Mouse (Mus musculus): Measurements from ENCODE around the gene Cacfd1. TPM values are rescaled to one million over a fixed set of nuclear protein-coding genes. Genes with fewer than 3 reads are reported as not detected.

Cacfd1 gene
- polyA plus RNA-seq, 1 experiment from 2014 or later = 97.4 TPM

DNA sequence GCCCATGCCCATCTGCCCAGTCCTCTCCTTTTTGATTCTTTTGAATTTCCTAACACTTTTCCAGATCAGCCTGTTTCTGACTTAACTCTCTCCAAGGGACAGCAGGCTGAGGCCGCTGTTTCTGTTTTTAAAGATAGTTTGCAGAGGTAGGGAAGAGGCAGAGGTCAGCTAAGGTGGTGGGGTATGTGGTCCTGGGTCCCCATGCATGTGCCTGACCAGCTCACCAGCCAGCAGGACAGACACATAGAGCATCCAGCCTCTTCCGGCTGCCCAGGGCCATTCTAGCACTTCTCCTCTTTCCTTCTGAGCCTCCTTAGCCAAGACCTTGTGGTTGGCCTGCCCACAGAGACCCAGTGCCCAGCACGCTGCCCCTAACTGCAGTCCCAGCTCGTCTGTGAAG is 48.5 kb downstream of the Cacfd1 start:
- Histone ChIP-seq H3K27ac (replicated peaks) (no peak overlapping the region), H3K27me3 (replicated peaks; ENCODE audit: low read depth, poor library complexity, severe bottlenecking) (no peaks in the 10 kb centered on the region), H3K4me1 (peaks cover 7% of the 10 kb centered on the region), H3K4me3 (no peak overlapping the region), H3K9me3 (no peaks in the 10 kb centered on the region), H3K36me3 (replicated peaks) (no peaks in the 10 kb centered on the region)
- DNase-seq (ENCODE audit: low spot score) = no peak
- WGBS = 62% methylated on average over 4 of the region's 4 CpGs

GRCm38 (mm10) chr2:27058751-27059150 is 49.0 kb downstream of the Cacfd1 start:
- Histone ChIP-seq H3K27ac (replicated peaks) (no peak overlapping the region), H3K9me3 (no peaks in the 10 kb centered on the region), H3K36me3 (replicated peaks) (no peaks in the 10 kb centered on the region), H3K4me3 (no peak overlapping the region), H3K4me1 (peaks cover 7% of the 10 kb centered on the region), H3K27me3 (replicated peaks; ENCODE audit: low read depth, poor library complexity, severe bottlenecking) (no peaks in the 10 kb centered on the region)
- WGBS = 55% methylated on average over 12 of the region's 12 CpGs
- DNase-seq (ENCODE audit: low spot score) = no peak

GRCm38 (mm10) chr2:27059187-27059586 is 49.5 kb downstream of the Cacfd1 start:
- H3K4me1 ChIP-seq = peaks cover 7% of the 10 kb centered on the region
- no peak for DNase-seq (ENCODE audit: low spot score)
- H3K36me3 ChIP-seq (replicated peaks) = no peaks in the 10 kb centered on the region
- 91% methylated on average over 9 of the region's 9 CpGs for WGBS
- no peaks in the 10 kb centered on the region for H3K9me3 ChIP-seq
- H3K27me3 ChIP-seq (replicated peaks; ENCODE audit: low read depth, poor library complexity, severe bottlenecking) = no peaks in the 10 kb centered on the region
- no peak overlapping the region for H3K27ac ChIP-seq (replicated peaks)
- H3K4me3 ChIP-seq = no peak overlapping the region

GRCm38 (mm10) chr2:27067124-27067523 is 57.4 kb downstream of the Cacfd1 start:
- no peaks in the 10 kb centered on the region; the same call in 1 of the 2 replicates for H3K27me3 ChIP-seq (replicated peaks; ENCODE audit: low read depth, poor library complexity, severe bottlenecking)
- no peaks in the 10 kb centered on the region for H3K36me3 ChIP-seq (replicated peaks)
- H3K27ac ChIP-seq (replicated peaks) = no peak overlapping the region
- DNase-seq (ENCODE audit: low spot score) = no peak
- peaks cover 2% of the 10 kb centered on the region; the same call in 1 of the 2 replicates for H3K9me3 ChIP-seq
- H3K4me1 ChIP-seq = peaks cover 6% of the 10 kb centered on the region
- no peak overlapping the region for H3K4me3 ChIP-seq
- 82% methylated on average over 2 of the region's 2 CpGs for WGBS

- Histone ChIP-seq H3K27me3 (replicated peaks; ENCODE audit: low read depth, poor library complexity, severe bottlenecking) (no peaks in the 10 kb centered on the region; the same call in 1 of the 2 replicates), H3K27ac (replicated peaks) (no peak overlapping the region), H3K36me3 (replicated peaks) (no peaks in the 10 kb centered on the region), H3K9me3 (peaks cover 2% of the 10 kb centered on the region; the same call in 1 of the 2 replicates), H3K4me3 (no peak overlapping the region), H3K4me1 (peaks cover 13% of the 10 kb centered on the region)
- 69% methylated on average over 2 of the region's 2 CpGs for WGBS
- DNase-seq (ENCODE audit: low spot score) = no peak
These were observed 58.3 kb downstream of the Cacfd1 start for GRCm38 (mm10) chr2:27067996-27068395.

- Histone ChIP-seq H3K27ac (replicated peaks) (no peak overlapping the region), H3K36me3 (replicated peaks) (no peaks in the 10 kb centered on the region), H3K4me3 (no peak overlapping the region), H3K9me3 (peaks cover 2% of the 10 kb centered on the region; the same call in 1 of the 2 replicates), H3K27me3 (replicated peaks; ENCODE audit: low read depth, poor library complexity, severe bottlenecking) (no peaks in the 10 kb centered on the region; the same call in 1 of the 2 replicates), H3K4me1 (peaks cover 22% of the 10 kb centered on the region)
- DNase-seq (ENCODE audit: low spot score) = no peak
- 69% methylated on average over 3 of the region's 3 CpGs for WGBS
These were observed 59.9 kb downstream of the Cacfd1 start for GRCm38 (mm10) chr2:27069646-27070045.

DNA sequence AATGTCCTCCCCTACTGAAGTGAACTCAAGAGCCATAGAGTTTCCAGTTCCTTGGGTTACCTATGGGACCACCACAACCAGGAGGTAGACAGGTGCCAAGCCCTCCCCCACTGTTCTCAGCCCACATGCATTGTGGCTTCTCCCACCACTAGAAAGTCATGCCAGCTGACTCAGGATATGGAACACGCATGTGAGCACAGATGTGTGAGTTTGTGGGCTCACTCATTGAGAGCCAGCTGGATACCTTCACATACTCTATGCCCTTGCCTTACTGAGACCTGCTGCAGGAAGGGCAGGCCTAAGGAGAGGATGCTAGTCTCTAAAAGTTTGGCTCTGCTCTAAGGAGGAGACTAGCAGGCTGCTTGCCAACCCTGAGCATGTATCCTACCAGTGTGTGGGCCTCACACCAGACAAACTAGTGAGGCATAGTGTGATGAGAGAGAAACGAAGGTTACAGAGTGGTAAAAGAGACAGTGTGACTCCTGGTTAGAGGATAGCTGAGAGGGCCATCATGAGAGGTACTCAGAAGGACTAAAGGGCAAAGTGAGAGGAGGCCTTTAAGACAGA is 60.6 kb downstream of the Cacfd1 start:
- H3K36me3 ChIP-seq (replicated peaks) = no peaks in the 10 kb centered on the region
- 82% methylated on average over 2 of the region's 2 CpGs for WGBS
- H3K27ac ChIP-seq (replicated peaks) = no peak overlapping the region
- peaks cover 22% of the 10 kb centered on the region for H3K4me1 ChIP-seq
- H3K27me3 ChIP-seq (replicated peaks; ENCODE audit: low read depth, poor library complexity, severe bottlenecking) = no peaks in the 10 kb centered on the region; the same call in 1 of the 2 replicates
- no peak for DNase-seq (ENCODE audit: low spot score)
- H3K9me3 ChIP-seq = no peaks in the 10 kb centered on the region
- no peak overlapping the region for H3K4me3 ChIP-seq

Other genes starting within 250 kb of the Cacfd1 start
- not detected in 2 replicates for gene Abo, start 144.9 kb upstream of the Cacfd1 start, polyA plus RNA-seq (2016; fragmentation: Nextera tagmentation; extraction: Ambion mirVana)
- 33.5 and 37.1 TPM in 2 replicates for gene Surf6, start 107.0 kb upstream of the Cacfd1 start, polyA plus RNA-seq (2016; fragmentation: Nextera tagmentation; extraction: Ambion mirVana)
- 87.2 and 91.1 TPM in 2 replicates for gene Med22, start 99.2 kb upstream of the Cacfd1 start, polyA plus RNA-seq (2016; fragmentation: Nextera tagmentation; extraction: Ambion mirVana)
- 720 and 721 TPM in 2 replicates for gene Rpl7a, start 99.2 kb upstream of the Cacfd1 start, polyA plus RNA-seq (2016; fragmentation: Nextera tagmentation; extraction: Ambion mirVana)
- gene Surf2, start 93.6 kb upstream of the Cacfd1 start, polyA plus RNA-seq (2016; fragmentation: Nextera tagmentation; extraction: Ambion mirVana) = 56.7 and 58.5 TPM in 2 replicates
- gene Surf1, start 93.4 kb upstream of the Cacfd1 start, polyA plus RNA-seq (2016; fragmentation: Nextera tagmentation; extraction: Ambion mirVana) = 44.5 and 48.6 TPM in 2 replicates
- gene Surf4, start 76.0 kb upstream of the Cacfd1 start, polyA plus RNA-seq (2016; fragmentation: Nextera tagmentation; extraction: Ambion mirVana) = 158 and 160 TPM in 2 replicates
- 0.11 and 0.14 TPM in 2 replicates for gene Stkld1, start 75.9 kb upstream of the Cacfd1 start, polyA plus RNA-seq (2016; fragmentation: Nextera tagmentation; extraction: Ambion mirVana)
- gene Rexo4, start 45.5 kb upstream of the Cacfd1 start, polyA plus RNA-seq (2016; fragmentation: Nextera tagmentation; extraction: Ambion mirVana) = 56.0 and 59.1 TPM in 2 replicates
- not detected in 2 replicates for gene Adamts13, start 36.5 kb upstream of the Cacfd1 start, polyA plus RNA-seq (2016; fragmentation: Nextera tagmentation; extraction: Ambion mirVana)
- gene Slc2a6, start 18.1 kb downstream of the Cacfd1 start, polyA plus RNA-seq (2016; fragmentation: Nextera tagmentation; extraction: Ambion mirVana) = 1.4 and 2.3 TPM in 2 replicates
- gene Mymk, start 62.3 kb downstream of the Cacfd1 start, polyA plus RNA-seq (2016; fragmentation: Nextera tagmentation; extraction: Ambion mirVana) = 0.17 TPM in 1 of 2 replicates, not detected in the other
- 2.1 and 3.0 TPM in 2 replicates for gene Adamtsl2, start 69.5 kb downstream of the Cacfd1 start, polyA plus RNA-seq (2016; fragmentation: Nextera tagmentation; extraction: Ambion mirVana)
- gene Fam163b, start 132.6 kb downstream of the Cacfd1 start, polyA plus RNA-seq (2016; fragmentation: Nextera tagmentation; extraction: Ambion mirVana) = 0.06 and 0.10 TPM in 2 replicates
- 0.25 and 0.87 TPM in 2 replicates for gene Dbh, start 155.3 kb downstream of the Cacfd1 start, polyA plus RNA-seq (2016; fragmentation: Nextera tagmentation; extraction: Ambion mirVana)
- gene Sardh, start 238.4 kb downstream of the Cacfd1 start, polyA plus RNA-seq (2016; fragmentation: Nextera tagmentation; extraction: Ambion mirVana) = 1.5 and 2.9 TPM in 2 replicates